Mouse (Mus musculus): Measurements from ENCODE around the gene Phldb2.

DNA sequence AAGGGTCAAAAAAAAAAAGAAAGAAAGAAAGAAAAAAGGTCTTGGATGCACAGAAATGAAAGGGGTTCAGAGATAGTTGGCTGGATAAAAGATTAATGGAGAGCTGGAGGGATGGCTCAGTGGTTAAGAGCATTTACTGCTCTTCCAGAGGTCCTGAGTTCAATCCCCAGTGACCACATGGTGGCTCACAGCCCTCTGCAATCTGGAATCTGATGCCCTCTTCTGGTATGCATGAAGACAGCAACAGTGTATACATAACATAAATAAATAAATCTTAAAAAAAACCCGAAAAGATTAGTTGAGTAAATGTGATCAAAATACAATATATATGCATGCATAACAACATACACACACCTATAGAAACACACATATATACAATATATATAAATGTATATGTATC, 192.0 kb downstream of the Phldb2 start:
- no peak for TF ChIP-seq GATA1 (IDR thresholded peaks at IDR 0.05; ENCODE audit: borderline replicate concordance, low read length)
- TF ChIP-seq FLI1 (IDR thresholded peaks at IDR 0.05; ENCODE audit: low read length) = no peak
